Mouse (Mus musculus) limb, embryonic 10.5 days (tissue): Measurements from ENCODE around the gene Prkca. TPM values are rescaled to one million over a fixed set of nuclear protein-coding genes. Genes with fewer than 3 reads are reported as not detected.

Source experiments
- DNase-seq: peaks from one replicate; pipeline ENCODE4 v3.0.0-alpha.2; 2017; ENCODE audit warnings: low spot score
- H3K27ac ChIP-seq: fragments of 300-500 bp; sonication (generic); 2 replicates; pipeline ENCODE4 v1.5.1; 2016; ENCODE audit warnings: mild to moderate bottlenecking
- H3K27me3 ChIP-seq: fragments of 300-500 bp; sonication (generic); 2 replicates; pipeline ENCODE4 v1.6.1; 2016; ENCODE audit warnings: low read depth, mild to moderate bottlenecking; ENCODE audit not compliant: poor library complexity, severe bottlenecking
- H3K36me3 ChIP-seq: fragments of 300-500 bp; sonication (generic); 2 replicates; pipeline ENCODE4 v1.6.1; 2016; ENCODE audit warnings: mild to moderate bottlenecking, moderate library complexity
- H3K4me1 ChIP-seq: fragments of 300-500 bp; sonication (generic); 2 replicates; pipeline ENCODE4 v1.6.1; 2016
- H3K4me3 ChIP-seq: fragments of 300-500 bp; sonication (generic); 2 replicates; pipeline ENCODE4 v1.5.1; 2016; ENCODE audit warnings: mild to moderate bottlenecking, moderate library complexity
- H3K9me3 ChIP-seq: fragments of 300-500 bp; sonication (generic); replicated peaks from 2 replicates; pipeline ENCODE4 v1.6.1; 2016; ENCODE audit warnings: mild to moderate bottlenecking
- WGBS: fragments of 180-500 bp; shearing (Covaris S2); methylation state at CpG from one replicate; pipeline ENCODE4 v1.1.7; 2016; 5-methylcytosine and 5-hydroxymethylcytosine counted together
- polyA plus RNA-seq: library from polyadenylated mRNA; unstranded; fragments of >200 nt; fragmentation: Nextera tagmentation; extraction: Ambion mirVana; gene quantifications from 2 replicates; pipeline ENCODE4 v1.2.1, GENCODE M21; 2016

Prkca gene
- polyA plus RNA-seq, 1 experiment from 2014 or later = 3.7 TPM

- Histone ChIP-seq H3K27ac (no peak overlapping the region), H3K4me3 (no peak overlapping the region), H3K9me3 (no peaks in the 10 kb centered on the region), H3K36me3 (no peaks in the 10 kb centered on the region), H3K27me3 (no peaks in the 10 kb centered on the region), H3K4me1 (peaks cover 6% of the 10 kb centered on the region)
- no peak for DNase-seq
- 84% methylated on average over 3 of the region's 3 CpGs for WGBS
Observed at GRCm38 (mm10) chr11:107985941-107986340, 357.8 kb downstream of the Prkca start.

DNA sequence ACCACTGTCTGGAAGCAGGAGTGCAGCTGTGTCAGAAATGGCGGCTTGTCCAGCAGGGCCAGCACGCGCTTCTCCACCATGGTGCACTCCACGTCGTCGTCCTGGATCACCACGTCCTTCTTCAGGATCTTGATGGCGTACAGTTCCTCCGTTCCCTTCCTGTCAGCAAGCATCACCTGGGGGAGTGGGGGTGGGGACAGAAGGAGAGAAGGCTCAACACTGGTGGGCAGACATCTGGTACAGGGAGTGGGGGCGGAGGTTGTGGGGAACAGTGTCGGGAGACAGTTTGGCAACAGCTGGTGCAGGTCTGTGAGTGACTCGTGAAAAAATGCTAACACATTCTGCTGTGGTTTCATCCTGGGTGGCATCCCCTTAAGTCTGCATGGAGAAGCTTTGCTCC, 359.8 kb downstream of the Prkca start:
- Histone ChIP-seq H3K4me1 (peaks cover 8% of the 10 kb centered on the region), H3K9me3 (no peaks in the 10 kb centered on the region), H3K27ac (no peak overlapping the region), H3K4me3 (no peak overlapping the region), H3K36me3 (no peaks in the 10 kb centered on the region), H3K27me3 (no peaks in the 10 kb centered on the region)
- no peak for DNase-seq
- WGBS = 87% methylated on average over 12 of the region's 12 CpGs

DNA sequence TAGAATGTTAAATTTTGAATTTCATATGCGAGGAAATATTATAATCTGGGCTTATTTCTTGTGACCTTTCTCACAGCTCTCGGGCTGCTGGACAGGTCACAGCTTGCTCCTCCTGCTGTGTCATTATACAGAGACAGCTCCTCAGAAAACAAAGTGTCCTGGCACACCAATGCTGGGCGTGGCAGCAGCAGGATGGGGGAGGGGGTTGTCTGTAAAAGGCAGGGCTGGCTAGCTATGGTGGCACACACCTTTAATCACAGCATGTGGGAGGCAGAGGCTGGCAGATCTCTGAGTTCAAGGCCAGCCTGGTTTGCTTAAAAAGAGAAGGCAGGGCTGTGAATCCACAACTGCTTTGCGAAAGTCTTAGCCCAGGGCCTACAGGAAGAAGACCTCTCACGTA, 360.5 kb downstream of the Prkca start:
- no peak overlapping the region for H3K27ac ChIP-seq
- WGBS = 61% methylated on average over 5 of the region's 5 CpGs
- DNase-seq = no peak

DNA sequence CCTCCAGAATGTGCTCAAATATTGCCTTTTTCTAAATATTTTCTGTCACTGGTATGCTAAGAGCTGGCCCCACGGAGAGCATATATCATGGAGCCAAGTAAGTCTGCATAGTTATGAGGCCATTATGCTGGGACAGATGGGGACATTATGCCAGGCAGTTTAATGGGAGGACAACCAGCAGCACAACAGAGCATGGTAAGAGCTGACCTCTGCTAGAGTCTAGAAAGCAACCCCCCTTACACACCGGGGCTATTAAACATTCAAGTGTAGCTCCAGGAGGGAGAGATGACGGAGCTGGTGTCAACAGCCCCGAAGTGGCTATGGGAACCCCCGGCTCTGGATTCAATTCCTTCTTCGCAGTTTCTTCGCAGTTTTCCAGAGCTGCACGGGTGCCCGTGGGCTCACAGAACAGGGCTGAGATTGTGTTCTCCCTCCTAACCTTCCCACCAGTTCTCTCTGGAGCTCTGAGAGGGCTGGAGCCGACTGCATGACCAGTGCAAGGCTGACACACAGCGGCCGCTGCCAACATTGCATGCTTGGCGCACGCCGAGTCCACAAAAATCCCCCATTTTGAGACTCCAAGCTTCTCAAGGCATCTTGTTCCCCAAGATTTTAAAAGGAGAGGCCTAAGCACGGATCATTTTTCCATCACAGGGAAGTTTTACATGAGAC, 361.4 kb downstream of the Prkca start:
- no peak overlapping the region for H3K27ac ChIP-seq
- no peaks in the 10 kb centered on the region for H3K9me3 ChIP-seq
- WGBS = 24% methylated on average over 16 of the region's 16 CpGs
- no peaks in the 10 kb centered on the region for H3K36me3 ChIP-seq
- peak; percentile 82 for DNase-seq
- no peak overlapping the region for H3K4me3 ChIP-seq
- H3K4me1 ChIP-seq = peaks cover 9% of the 10 kb centered on the region
- H3K27me3 ChIP-seq = no peaks in the 10 kb centered on the region

More for the DNA sequence above, 360.5 kb downstream of the Prkca start:
- no peak overlapping the region for H3K4me3 ChIP-seq
- peaks cover 9% of the 10 kb centered on the region for H3K4me1 ChIP-seq
- H3K36me3 ChIP-seq = no peaks in the 10 kb centered on the region
- no peaks in the 10 kb centered on the region for H3K27me3 ChIP-seq
- no peaks in the 10 kb centered on the region for H3K9me3 ChIP-seq

GRCm38 (mm10) chr11:107979497-107980174, 364.1 kb downstream of the Prkca start:
- Histone ChIP-seq H3K4me3 (no peak overlapping the region), H3K9me3 (no peaks in the 10 kb centered on the region), H3K27ac (no peak overlapping the region), H3K4me1 (peaks cover 9% of the 10 kb centered on the region), H3K27me3 (no peaks in the 10 kb centered on the region), H3K36me3 (no peaks in the 10 kb centered on the region)
- DNase-seq = no peak
- WGBS = 78% methylated on average over 22 of the region's 22 CpGs

DNA sequence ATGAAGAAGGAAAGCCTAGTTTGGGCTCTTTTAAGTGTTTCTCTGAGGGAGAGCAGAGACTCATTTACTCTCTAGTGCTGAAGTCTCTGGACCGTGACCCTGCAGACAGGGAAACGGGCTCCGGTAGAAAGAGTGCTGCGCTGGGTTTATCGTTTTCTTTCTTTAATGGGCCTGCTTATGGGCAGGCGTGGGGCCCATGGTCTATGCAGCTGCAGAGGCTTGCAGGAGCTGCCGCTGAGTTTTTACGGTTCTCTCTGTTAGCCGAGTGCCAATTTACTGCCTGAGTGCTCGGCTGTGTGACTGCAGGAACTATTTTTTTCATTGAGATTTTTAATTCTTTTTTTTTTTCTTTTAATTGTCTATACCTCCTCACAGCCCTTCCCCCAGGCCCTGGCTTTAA, 373.8 kb downstream of the Prkca start:
- no peaks in the 10 kb centered on the region for H3K27me3 ChIP-seq
- DNase-seq = no peak
- no peak overlapping the region for H3K4me3 ChIP-seq
- peaks cover 44% of the 10 kb centered on the region for H3K4me1 ChIP-seq
- 52% methylated on average over 10 of the region's 10 CpGs for WGBS
- H3K9me3 ChIP-seq = no peaks in the 10 kb centered on the region
- H3K27ac ChIP-seq = peak overlapping the region; percentile 73; the same call in 1 of the 2 replicates
- H3K36me3 ChIP-seq = no peaks in the 10 kb centered on the region

DNA sequence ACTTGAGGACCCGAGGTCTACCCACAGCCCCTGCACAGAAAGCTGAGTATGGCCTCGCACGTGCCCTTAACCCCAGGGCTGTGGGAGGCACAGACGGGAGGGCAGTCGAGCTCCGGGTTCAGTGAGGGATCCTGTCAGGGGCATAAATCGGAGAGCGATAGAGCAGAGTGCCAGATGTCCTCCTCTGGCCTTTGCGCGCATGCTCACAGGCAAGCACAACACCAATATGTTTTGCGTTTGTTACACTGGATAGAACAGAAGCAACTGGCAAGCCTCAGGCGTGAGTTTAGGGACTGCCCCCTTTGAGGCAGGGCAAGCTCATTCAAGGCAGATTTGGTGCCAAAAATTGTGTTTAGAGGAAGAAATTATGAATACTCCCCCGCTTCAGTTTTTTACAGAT, 375.6 kb downstream of the Prkca start:
- Histone ChIP-seq H3K4me3 (no peak overlapping the region), H3K36me3 (no peaks in the 10 kb centered on the region), H3K9me3 (no peaks in the 10 kb centered on the region), H3K27ac (peak overlapping the region; percentile 73; the same call in 1 of the 2 replicates), H3K27me3 (no peaks in the 10 kb centered on the region), H3K4me1 (peaks cover 44% of the 10 kb centered on the region)
- 43% methylated on average over 13 of the region's 13 CpGs for WGBS
- peak; percentile 46 for DNase-seq

GRCm38 (mm10) chr11:107966229-107966628, 377.5 kb downstream of the Prkca start:
- Histone ChIP-seq H3K4me3 (no peak overlapping the region), H3K9me3 (no peaks in the 10 kb centered on the region), H3K4me1 (peaks cover 44% of the 10 kb centered on the region), H3K27ac (no peak overlapping the region), H3K36me3 (no peaks in the 10 kb centered on the region), H3K27me3 (no peaks in the 10 kb centered on the region)
- no peak for DNase-seq
- 87% methylated on average over 4 of the region's 4 CpGs for WGBS

DNA sequence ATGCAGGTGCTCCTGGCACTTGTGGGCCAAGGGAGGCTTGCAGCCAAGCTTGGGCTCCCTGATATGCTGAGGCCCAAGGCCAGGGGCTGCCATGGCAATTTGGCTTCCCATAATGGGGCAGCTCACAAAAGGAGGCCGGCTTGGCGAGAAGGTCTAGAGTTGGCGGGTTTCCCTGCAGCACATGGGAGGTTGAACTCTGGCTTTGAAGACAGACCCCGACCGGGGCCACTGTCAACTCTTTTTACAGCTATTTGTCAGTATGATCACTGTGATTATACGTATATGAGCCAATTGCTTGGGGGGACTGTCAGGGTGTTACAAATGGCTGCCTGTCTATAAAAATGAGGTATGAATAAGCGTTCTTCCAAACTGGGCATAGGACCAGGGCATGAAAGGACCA, 378.3 kb downstream of the Prkca start:
- 87% methylated on average over 7 of the region's 7 CpGs for WGBS

GRCm38 (mm10) chr11:107957566-107958350, 386.0 kb downstream of the Prkca start:
- 78% methylated on average over 13 of the region's 13 CpGs for WGBS
- DNase-seq = no peak
- H3K9me3 ChIP-seq = no peaks in the 10 kb centered on the region
- no peak overlapping the region for H3K27ac ChIP-seq
- H3K4me3 ChIP-seq = no peak overlapping the region
- H3K27me3 ChIP-seq = no peaks in the 10 kb centered on the region
- H3K4me1 ChIP-seq = no peaks in the 10 kb centered on the region
- H3K36me3 ChIP-seq = no peaks in the 10 kb centered on the region

More for the DNA sequence above, 378.3 kb downstream of the Prkca start:
- Histone ChIP-seq H3K4me1 (peaks cover 36% of the 10 kb centered on the region), H3K9me3 (no peaks in the 10 kb centered on the region), H3K27me3 (no peaks in the 10 kb centered on the region), H3K36me3 (no peaks in the 10 kb centered on the region), H3K4me3 (no peak overlapping the region), H3K27ac (no peak overlapping the region)
- DNase-seq = no peak

- Histone ChIP-seq H3K27me3 (no peaks in the 10 kb centered on the region), H3K4me3 (no peak overlapping the region), H3K27ac (no peak overlapping the region), H3K4me1 (no peaks in the 10 kb centered on the region), H3K36me3 (no peaks in the 10 kb centered on the region), H3K9me3 (no peaks in the 10 kb centered on the region)
- WGBS = 91% methylated on average over 10 of the region's 10 CpGs
- no peak for DNase-seq
Observed at GRCm38 (mm10) chr11:107955191-107956062, 388.3 kb downstream of the Prkca start.

GRCm38 (mm10) chr11:107951431-107951830, 392.3 kb downstream of the Prkca start:
- Histone ChIP-seq H3K9me3 (no peaks in the 10 kb centered on the region), H3K4me1 (no peaks in the 10 kb centered on the region), H3K27me3 (no peaks in the 10 kb centered on the region), H3K27ac (no peak overlapping the region), H3K4me3 (no peak overlapping the region), H3K36me3 (no peaks in the 10 kb centered on the region)
- DNase-seq = no peak
- WGBS = 95% methylated on average over 11 of the region's 11 CpGs
